Mouse (Mus musculus): ENCODE measurements around the gene Nhp2. TPM values are rescaled to one million over a fixed set of nuclear protein-coding genes. Genes with fewer than 3 reads are reported as not detected.

Gene Nhp2
- 10 to 100 TPM; 23.0 to 28.1 (median 25.8) TPM for total RNA-seq (2022)

DNA sequence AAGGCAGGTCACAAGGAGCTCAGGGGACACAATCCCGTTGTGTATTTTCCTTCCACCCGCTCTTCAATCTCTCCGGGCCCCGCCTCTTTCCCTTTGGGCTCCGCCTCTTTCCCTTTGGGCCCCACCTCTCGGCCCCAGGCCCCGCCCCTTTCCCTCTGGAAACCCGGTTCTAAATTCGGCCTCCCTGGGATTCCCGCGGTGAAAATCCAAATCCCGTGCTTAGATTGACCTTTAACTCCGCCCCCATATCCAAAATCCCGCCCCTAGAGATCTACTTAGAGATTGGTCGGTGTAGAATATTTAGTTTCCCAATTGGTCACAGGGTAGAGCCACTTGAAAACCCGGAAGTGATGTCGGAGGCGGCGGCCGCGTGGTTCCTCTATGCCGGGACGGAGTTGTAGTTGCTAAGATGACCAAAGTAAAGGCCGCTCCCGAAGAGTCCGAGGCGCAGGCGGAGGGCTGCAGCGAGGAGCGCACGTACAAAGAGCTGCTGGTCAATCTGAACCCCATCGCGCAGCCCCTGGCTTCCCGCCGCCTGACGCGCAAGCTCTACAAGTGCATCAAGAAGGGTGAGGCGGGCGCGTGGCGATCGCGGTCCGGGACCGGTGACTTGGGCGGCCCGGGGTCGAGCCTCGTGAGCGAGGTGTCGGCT, at the start of gene Nhp2:
Gene Nhp2 (plus strand): TSS at position 327 of the 652 bp plus-strand sequence.
- peak; percentile 97 to 98 for DNase-seq (ENCODE audit: low spot score in 2 of 2)

DNA sequence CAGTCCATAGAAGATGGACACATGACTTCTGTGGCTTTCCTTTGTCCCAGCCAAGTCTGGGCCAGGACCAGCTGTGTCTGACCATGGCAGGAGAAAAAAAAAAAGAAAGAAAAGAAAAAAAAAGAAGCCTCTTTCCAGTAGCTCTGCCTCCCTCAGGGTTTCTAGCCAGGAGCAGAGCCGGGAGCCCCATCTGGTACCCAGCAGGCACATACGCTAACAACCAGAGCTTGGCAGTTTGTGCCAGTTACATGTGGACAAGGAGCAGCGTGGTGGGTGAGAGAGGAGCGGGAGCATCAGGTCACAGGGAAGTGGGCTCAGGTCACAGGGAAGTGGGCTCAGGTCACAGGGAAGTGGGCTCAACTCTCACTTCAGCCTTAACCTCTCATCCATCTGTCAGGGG, 43.1 kb upstream of the Nhp2 start:
- DNase-seq (ENCODE audit: low spot score in 2 of 2), result no peak

DNA sequence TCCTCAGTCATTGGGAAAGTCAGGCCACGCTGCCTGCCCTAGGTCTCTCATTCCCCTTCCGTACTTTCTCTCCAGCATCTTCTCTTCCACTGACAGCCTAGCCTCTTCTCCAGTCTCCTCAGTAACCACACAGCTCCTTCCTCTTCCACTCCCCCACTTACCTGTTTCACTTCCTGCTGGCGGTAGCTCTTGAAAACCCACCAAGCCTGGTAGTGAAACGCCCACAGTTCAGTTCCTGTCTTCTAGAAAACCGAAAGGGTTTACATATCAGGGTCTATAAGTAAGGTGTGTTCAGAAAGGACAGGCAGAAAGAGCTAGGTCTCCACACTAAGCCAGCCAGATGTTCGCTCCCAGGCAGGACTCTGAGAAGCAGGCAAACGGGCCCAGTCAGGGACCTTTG, 41.9 kb upstream of the Nhp2 start:
- DNase-seq (ENCODE audit: low spot score in 2 of 2), result no peak

DNA sequence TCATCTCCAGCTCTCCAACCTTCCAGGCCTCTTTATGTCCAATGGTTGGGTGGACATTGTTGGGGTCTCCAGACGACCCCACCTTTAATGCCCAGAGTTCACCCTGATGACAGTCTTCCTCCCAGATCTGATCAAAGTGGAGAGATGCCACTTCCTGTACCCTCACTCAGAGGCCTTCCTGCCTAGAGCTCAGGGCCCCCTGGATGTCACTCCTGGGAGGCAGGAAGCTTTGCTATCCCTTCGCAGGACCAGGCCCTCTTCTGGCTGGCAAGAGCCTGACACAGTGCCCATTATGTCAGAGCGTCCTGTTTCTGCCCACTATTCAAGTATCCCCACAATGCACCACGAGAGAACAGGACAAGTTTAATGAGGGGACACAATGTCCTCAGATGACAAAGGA, 40.5 kb upstream of the Nhp2 start:
- DNase-seq (ENCODE audit: low spot score in 2 of 2), result no peak

DNA sequence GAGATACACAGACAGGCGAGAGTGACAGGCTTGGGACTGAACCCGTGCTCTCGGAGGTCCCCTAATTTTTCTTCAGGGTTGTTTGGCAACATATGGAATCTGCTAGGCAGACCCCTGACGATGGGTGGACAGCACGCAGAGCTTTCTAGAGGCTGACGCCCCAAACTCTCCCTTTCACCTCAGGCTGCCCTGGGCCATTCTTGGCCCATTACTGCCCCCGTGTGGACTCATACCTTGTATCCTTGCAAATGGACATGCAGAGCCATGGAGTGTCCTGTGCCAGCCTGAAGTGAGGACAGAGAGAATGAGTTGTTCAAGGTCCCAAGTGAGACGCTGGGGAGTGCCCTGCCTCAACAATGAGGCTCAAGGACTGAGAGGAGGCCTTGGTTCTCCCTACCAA, 36.8 kb upstream of the Nhp2 start:
- peak; percentile 48 to 57 for DNase-seq (ENCODE audit: low spot score in 2 of 2)

DNA sequence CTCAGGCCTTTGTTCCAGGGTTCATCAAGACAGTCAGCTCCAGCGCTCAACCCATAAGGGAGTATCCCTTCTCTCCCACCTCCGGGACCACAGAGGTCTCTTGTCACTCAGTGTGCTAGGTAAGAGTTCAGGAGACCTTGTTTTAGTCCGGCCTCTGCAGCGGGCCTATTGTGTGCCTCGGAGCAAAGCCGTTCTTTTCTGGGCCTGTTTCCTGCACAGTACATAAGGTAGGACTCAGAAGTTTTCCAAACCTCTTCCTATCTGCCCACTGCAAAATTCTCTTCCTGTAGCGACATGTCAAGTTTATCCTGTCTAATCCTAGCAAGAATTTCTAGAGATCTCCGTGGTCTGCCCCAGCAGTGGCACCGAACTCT, 35.5 kb upstream of the Nhp2 start:
- DNase-seq (ENCODE audit: low spot score in 2 of 2), result peak in 1 of 2 experiments; percentile 15

DNA sequence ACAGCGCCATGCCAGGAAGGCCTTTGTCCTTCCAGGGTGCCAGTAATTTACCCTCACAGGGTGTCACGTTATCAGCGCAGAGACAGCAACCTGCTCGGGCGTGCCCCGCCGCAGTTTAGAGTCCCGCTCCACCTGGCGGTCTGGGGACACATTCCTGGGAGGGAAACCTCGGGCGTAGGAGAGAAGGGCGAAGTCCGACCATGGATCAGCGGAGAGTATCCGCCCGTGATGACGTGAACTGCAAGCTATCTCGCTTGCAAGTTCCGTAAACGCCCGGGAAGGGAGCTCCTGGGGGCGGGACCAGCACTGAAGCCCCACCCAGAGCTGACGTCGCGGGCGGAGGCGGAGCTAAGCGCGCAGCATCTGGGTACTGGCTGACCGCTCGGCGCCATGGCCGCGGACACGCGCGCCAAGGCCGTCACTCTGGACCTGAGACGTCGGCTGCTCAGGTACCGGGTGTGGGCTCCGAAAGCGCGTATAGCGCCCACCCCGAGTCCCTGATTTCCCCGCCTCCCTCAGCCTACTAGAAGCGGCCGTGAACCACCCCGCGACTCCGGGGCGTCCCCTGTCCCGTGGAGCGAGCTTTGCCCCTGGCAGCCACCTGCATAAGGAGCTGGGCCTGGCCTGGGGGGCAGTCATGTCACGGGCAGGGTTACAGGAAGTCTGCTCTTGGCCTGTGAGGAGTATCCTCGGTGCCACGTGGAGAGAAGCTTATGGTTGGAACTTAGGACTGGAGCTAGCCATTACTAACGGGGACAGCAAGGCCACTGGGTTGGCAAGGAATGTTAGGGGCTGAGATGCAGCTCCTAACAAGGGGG, 34.9 kb upstream of the Nhp2 start, which contains the start of gene Phykpl:
Gene Phykpl (plus strand): TSS at position 327 of the 818 bp plus-strand sequence.
- DNase-seq (ENCODE audit: low spot score in 2 of 2), result peak; percentile 96 to 97

DNA sequence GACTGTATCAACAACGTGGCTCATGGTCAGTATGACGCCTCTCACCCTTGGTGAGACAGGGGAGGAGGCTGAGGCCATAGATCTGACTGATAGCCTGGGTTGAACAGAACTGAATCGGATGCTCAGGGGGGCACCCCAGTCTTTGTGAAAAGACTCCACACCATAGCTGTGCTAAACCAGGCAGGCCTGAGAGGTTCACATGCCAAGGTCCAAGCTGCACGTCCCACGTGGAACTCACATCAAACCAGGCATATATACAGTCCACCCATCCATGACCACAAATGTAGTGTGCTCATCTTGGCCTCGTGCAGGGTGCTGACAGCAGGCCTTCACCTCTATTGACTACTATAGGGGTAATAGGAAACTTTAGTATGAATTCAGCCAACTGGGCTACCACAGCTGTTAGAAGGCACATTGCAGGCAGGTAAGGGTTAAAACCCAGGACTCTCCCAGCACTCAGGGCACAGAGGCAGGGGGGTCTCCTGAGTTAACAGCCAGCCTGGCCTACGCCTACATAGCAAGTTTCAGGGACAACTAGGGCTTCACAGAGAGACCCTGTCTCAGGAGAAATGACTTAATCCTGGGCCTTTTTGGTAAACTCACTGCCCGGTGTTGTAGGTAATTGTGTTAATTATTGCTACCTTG, 33.8 kb upstream of the Nhp2 start:
- no peak for DNase-seq (ENCODE audit: low spot score in 2 of 2)

DNA sequence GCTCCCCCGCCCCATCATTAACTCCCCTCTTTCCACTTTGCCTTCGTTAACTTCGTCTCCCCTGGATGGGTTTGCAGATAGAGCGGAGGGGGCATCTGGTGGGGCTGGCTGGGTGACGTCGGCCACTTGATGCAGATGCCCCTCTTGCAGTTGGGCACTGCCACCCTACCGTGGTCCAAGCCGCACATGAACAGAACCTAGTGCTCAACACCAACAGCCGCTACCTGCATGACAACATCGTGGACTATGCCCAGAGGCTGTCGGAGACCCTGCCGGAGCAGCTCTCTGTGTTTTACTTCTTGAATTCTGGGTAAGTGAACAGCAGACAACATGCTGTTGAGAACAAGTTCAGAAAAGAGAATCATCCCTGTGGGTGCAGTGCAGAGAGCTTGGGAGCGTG, 33.1 kb upstream of the Nhp2 start:
- no peak for DNase-seq (ENCODE audit: low spot score in 2 of 2)

DNA sequence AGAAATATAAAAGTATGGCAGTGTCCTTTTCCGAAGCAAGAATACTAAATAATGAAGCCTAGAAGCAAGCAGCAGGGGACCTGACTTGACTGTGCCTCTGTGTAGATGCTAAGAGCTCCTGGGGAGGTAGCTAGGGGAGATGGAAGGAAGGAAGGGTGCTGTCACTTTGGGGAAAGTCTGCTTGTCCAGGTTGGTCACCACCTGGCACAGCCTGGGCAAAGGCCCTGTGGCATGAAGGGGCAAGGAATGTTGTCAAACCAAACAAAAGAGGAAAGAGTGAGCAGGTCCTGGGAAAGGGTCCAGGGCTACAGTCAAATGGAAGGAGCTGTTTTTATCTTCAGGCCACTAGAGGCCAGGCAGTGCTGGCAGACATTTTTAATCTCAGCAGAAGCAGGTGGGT, 32.5 kb upstream of the Nhp2 start:
- no peak for DNase-seq (ENCODE audit: low spot score in 2 of 2)

DNA sequence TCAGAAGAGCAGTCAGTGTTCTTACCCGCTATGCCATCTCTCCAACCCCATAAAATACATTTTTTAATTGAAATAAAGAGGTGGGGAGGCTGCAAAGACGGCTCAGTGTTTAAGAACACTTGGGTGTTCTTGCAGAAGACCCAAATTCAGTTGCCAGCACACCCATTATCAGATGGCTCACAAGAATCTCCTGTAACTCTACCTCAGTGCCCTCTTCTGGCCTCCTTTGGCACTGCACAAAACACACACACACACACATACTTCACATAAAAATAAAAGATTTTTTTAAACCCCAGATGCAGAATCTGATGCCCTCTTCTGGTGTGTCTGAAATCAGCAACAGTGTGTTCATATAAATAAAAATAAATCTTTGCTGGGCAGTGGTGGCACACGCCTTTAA, 30.7 kb upstream of the Nhp2 start:
- DNase-seq (ENCODE audit: low spot score in 2 of 2), result no peak

DNA sequence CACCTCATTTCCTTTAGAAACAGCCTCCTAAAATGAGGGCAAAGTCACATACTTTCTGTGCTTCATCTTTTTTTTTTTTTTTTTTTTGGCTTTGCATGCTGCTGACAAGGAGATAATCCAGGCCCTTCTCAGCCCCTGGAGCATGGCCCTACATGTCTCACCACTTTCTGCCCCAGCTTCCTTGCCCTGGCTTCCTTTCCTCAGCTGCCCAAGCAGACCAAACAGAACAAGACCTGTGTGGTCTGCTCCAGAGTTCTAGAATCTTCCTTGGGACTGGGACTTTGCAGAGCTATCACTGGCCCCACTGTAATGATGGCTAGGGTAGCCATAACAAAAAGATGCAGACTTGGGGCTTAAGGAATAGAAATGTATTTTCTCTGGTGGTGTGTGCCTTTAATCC, 29.5 kb upstream of the Nhp2 start:
- no peak for DNase-seq (ENCODE audit: low spot score in 2 of 2)

DNA sequence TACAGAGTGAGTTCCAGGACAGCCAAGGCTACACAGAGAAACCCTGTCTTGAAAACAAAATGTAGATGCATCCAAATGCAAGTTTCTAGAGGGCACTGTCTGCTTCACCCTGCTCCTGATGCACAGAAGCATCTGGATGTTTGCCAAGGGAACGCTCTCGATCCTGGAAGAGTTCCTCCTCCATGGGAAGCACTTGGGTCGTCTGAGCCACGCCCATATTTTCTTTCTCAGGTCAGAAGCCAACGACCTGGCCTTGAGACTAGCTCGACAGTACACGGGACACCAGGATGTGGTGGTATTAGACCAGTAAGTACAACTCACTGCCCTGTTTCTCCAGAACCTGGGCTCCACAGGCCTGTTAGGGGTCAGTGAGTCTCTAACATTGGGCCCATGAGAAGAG, 28.4 kb upstream of the Nhp2 start:
- DNase-seq (ENCODE audit: low spot score in 2 of 2), result no peak

DNA sequence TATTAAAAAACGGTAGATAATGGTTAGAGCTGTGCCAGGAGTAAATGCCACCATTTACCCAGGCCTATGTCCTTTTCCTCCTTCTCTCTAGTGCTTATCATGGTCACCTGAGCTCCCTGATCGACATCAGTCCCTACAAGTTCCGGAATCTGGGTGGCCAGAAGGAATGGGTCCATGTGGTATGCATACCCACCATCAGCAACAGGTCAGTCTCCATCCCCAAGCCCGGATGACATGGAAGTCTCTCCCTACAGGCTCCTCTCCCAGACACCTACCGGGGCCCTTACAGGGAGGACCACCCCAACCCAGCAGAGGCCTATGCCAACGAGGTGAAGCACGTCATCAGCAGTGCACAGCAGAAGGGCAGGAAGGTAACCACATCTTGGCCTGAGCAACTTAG, 27.6 kb upstream of the Nhp2 start:
- no peak for DNase-seq (ENCODE audit: low spot score in 2 of 2)

DNA sequence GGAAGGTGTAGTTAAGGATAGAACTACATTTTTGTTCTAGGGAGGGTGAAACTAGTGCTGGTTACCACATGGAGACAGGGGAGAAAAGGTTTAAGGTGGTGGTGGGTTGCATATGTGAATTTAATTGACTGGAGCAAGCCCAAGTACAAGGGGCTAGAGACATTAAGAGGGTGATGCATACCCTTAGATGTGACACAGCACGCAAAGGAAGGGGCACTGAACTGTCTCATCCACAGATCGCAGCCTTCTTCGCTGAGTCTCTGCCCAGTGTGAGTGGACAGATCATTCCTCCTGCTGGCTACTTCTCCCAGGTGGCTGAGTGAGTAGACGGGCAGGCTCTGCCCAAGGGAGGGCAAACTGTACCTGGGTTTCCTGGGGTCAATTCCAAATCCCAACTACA, 26.2 kb upstream of the Nhp2 start:
- DNase-seq (ENCODE audit: low spot score in 2 of 2), result no peak

DNA sequence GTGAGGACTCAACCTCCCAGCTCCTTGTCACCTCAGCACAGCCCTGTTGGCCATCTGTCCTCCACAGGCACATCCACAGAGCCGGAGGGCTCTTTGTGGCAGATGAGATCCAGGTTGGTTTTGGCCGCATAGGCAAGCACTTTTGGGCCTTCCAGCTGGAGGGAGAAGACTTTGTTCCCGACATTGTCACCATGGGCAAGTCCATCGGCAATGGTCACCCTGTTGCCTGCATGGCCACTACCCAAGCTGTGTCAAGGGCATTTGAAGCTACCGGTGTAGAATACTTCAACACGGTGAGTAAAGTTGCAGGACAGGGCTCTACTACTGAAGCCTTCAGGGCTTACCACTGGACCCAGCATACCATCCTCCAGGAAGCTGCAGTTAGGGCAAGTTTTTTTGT, 25.7 kb upstream of the Nhp2 start:
- no peak for DNase-seq (ENCODE audit: low spot score in 2 of 2)

DNA sequence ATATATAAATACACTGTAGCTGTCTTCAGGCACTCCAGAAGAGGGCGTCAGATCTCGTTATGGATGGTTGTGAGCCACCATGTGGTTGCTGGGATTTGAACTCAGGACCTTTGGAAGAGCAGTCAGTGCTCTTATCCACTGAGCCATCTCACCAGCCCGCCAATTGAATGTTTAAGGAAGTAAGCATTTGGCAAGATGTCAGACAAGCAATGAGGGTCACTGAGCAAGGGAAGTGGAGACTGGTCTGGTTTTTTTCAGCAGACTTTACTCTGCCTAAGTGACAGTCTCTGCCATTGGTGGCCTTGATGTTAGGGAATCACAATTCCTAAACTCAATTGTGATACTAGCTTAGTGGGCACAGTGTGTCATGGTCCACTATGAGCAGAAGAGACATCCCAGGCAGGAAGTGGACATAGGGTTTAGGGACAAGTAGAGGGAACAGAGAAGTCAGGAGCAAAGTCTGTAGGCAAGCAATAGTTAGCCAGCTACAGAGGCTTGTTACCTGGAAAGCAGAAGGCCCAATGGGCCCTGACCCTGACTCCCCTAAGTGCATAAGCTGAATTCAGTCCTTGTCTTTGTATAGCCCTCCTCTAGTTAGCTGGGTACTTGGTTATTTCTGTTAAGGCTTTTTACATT, 24.7 kb upstream of the Nhp2 start:
- DNase-seq (ENCODE audit: low spot score in 2 of 2), result no peak

DNA sequence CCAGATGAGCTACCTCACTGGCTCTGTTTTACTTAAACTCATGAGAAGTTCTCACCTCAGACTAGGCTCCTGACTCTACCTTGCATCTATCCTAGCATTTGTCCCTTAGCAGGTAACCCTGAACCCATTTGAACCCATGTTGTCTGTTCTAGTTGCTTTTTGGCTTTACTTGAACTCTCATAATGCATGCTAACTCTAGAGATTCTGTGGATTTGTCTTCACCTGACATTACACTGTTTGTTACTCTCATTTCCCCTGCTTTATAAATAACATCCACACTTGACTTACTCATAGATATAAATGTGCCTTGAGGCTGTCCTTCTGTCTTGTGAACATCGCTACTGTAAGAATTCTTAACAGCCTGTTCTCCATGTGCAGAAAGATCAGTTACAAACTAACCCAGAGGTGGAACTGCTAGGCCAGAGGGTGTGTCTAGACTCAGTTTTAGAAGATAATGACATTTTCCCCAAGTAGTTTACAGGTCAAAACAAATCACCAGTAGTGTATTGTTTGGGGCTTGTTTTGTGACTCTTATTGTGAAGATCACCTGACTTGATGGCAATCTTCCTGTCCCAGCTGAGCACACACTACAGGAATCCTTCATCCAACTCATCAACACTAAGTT, 24.0 kb upstream of the Nhp2 start:
- no peak for DNase-seq (ENCODE audit: low spot score in 2 of 2)

DNA sequence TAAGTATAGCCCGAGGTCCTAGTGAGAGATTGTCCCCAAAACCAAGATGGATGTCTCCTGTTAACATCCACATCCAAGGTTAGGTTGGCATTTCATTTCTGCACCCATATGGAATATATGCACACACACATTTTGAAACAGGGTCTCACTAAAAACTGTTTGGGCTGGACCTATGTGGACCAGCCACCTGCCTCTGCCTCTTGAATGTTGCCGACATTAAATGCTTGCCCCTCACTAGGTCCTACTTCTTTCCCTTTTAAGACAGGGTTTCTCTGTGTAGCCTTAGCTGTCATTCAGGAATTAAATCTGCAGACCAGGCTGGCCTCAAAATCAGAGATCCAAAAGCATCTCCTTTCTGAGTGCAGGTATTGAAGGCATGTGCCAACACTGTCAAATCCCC, 22.0 kb upstream of the Nhp2 start:
- DNase-seq (ENCODE audit: low spot score in 2 of 2), result no peak

DNA sequence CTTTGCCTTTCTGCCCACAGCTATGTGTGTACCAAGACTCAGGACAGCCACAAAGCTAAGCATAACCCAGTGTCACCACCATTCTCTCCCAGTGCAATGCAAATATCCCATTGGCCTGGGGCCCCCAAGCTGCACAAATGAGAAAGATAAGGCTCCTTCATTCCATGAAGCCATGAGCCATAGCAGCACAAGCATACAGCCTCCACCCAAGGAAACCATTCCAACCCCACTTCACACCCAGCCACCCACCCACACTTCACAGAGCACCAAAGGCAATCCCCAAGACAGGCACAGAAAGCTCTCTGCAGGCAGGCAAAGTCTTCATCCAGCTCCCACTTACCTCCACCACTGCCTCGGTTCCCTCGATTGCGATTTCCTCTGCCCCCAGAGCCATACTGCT, 17.3 kb upstream of the Nhp2 start:
- DNase-seq (ENCODE audit: low spot score in 2 of 2), result no peak

DNA sequence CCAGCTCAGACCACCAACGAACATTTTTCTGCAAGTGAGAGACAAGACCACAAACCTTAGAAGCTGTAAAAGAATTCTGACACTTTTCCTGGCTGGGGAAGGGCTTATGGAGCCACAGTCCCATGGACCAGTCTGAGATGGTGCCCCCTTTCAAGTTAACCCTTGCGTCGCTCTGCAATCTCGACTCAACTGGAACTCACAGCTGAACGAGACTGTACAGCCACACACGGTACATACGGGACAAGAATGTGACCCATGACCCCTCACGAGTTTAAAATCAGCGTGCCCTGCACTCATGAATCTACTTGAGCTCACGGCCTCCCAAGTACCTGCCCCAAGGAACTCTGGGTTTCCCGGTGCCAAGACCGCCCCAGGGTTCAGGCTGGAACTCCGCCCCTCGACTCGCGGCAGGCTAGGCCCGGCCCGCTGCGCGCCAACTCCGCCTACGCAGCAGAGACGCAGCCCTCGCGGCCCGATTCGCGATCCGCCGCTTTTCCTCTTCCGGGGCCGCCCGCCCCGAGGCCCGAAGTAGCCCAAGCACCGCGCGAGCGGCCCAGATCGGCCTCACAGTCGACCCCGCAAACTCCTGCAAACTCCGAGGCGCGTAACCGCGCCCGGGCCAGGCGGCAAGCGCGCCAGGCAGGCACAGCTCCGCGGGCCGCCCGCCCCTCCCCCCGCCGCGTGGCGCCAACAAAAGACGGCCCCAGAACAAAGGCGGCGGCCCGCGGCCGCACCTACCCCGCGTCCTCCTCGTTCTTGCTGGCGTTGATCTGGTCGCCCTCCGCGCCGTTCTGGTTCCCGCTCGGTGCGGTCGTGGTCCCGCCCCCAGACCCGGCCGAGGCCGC, 13.7 kb upstream of the Nhp2 start:
- peak; percentile 81 to 85 for DNase-seq (ENCODE audit: low spot score in 2 of 2)
